8 mouse cellular contexts compared by ENCODE assay signal in the genomic region with DNA sequence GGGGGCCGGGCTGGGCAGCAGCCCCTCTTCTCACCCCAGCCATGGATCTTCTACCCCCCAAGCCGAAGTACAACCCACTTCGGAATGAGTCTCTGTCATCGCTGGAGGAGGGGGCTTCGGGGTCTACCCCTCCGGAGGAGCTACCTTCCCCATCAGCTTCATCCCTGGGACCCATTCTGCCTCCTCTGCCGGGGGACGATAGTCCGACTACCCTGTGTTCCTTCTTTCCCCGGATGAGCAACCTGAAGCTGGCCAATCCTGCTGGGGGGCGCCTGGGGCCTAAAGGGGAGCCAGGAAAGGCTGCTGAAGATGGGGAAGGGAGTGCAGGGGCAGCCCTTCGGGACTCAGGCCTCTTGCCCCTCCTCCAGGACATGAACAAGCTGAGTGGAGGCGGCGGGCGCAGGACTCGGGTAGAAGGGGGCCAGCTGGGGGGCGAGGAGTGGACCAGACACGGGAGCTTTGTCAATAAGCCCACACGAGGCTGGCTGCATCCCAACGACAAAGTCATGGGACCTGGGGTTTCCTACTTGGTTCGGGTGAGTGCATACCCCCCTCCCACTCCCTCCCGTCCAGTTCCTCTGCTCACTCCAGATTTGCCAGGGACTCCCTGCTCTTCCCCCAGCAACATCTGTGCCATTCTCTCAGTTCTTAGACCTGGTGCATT. TPM values are rescaled to one million over a fixed set of nuclear protein-coding genes. Genes with fewer than 3 reads are reported as not detected.
DNase-seq lines count a peak whose midpoint lies in the region; ATAC-seq and TF ChIP-seq lines count a peak whose summit lies in the region.

No protein-coding gene starts in this region.

- no peak for ATAC-seq in embryonic facial prominence, embryonic 12.5 days (ENCODE audit: insufficient number of reproducible peaks, insufficient read depth, low FRiP score, low TSS enrichment)
- no peak for ATAC-seq in hindbrain, embryonic 14.5 days (ENCODE audit: low FRiP score)
- no peak for ATAC-seq in lung, embryonic 16.5 days (ENCODE audit: low read depth)
- ATAC-seq in monocyte, adult 5-6 weeks (replicated peaks; ENCODE audit: insufficient number of reproducible peaks, low FRiP score, low TSS enrichment, poor library complexity, severe bottlenecking), result no peak

- 8% methylated on average over 22 of the region's 22 CpGs for WGBS in embryonic facial prominence, embryonic 12.5 days
- 11% methylated on average over 21 of the region's 22 CpGs for WGBS in hindbrain, embryonic 14.5 days
- 7% methylated on average over 19 of the region's 22 CpGs for WGBS in lung, embryonic 16.5 days

- no peaks in the 10 kb centered on the region for H3K27me3 ChIP-seq in embryonic facial prominence, embryonic 12.5 days
- no peaks in the 10 kb centered on the region for H3K27me3 ChIP-seq in hindbrain, embryonic 14.5 days (ENCODE audit: control insufficient read depth, insufficient read depth, low read length)
- H3K27me3 ChIP-seq in lung, embryonic 16.5 days (ENCODE audit: control insufficient read depth, insufficient read depth, low read depth, low read length), result no peaks in the 10 kb centered on the region

- TF ChIP-seq CTCF in layer of hippocampus, adult 2 months (conservative IDR thresholded peaks at IDR 0.05), result no peak

- peak overlapping the region; percentile 77 for H3K9ac ChIP-seq in embryonic facial prominence, embryonic 12.5 days
- peak overlapping the region; percentile 57 for H3K9ac ChIP-seq in hindbrain, embryonic 14.5 days
- peak overlapping the region; percentile 81 for H3K9ac ChIP-seq in lung, embryonic 16.5 days (ENCODE audit: low read length)

- no peaks in the 10 kb centered on the region for H3K9me3 ChIP-seq in embryonic facial prominence, embryonic 12.5 days
- no peaks in the 10 kb centered on the region for H3K9me3 ChIP-seq in hindbrain, embryonic 14.5 days (ENCODE audit: control insufficient read depth, low read length)
- H3K9me3 ChIP-seq in lung, embryonic 16.5 days (ENCODE audit: control insufficient read depth, low read length), result no peaks in the 10 kb centered on the region

- peaks cover 32% of the 10 kb centered on the region for H3K36me3 ChIP-seq in embryonic facial prominence, embryonic 12.5 days
- H3K36me3 ChIP-seq in hindbrain, embryonic 14.5 days (replicated peaks; ENCODE audit: control insufficient read depth, insufficient read depth), result peaks cover 14% of the 10 kb centered on the region
- peaks cover 23% of the 10 kb centered on the region; the same call in 1 of the 2 replicates for H3K36me3 ChIP-seq in lung, embryonic 16.5 days (ENCODE audit: control insufficient read depth, insufficient read depth, low read length)

- H3K4me3 ChIP-seq in layer of hippocampus, adult 2 months, result peak overlapping the region; percentile 53
- H3K4me3 ChIP-seq in embryonic facial prominence, embryonic 12.5 days, result peak overlapping the region; percentile 46
- H3K4me3 ChIP-seq in hindbrain, embryonic 14.5 days (replicated peaks; ENCODE audit: low read length), result peak overlapping the region; percentile 27
- H3K4me3 ChIP-seq in lung, embryonic 16.5 days (ENCODE audit: low read length), result peak overlapping the region; percentile 78

- H3K27ac ChIP-seq in layer of hippocampus, adult 2 months, result peak overlapping the region; percentile 68
- H3K27ac ChIP-seq in embryonic facial prominence, embryonic 12.5 days, result peak overlapping the region; percentile 79
- peak overlapping the region; percentile 16; the same call in 1 of the 2 replicates for H3K27ac ChIP-seq in hindbrain, embryonic 14.5 days
- H3K27ac ChIP-seq in lung, embryonic 16.5 days (ENCODE audit: low read length), result peak overlapping the region; percentile 99

- DNase-seq in layer of hippocampus, adult 2 months (ENCODE audit: low spot score in 2 of 2), result no peak
- DNase-seq in layer of hippocampus, adult 9-10 months (ENCODE audit: low spot score), result no peak
- no peak for DNase-seq in hindbrain, embryonic 14.5 days (ENCODE audit: low spot score)
- DNase-seq in yolk sac, embryonic 10.5 days (ENCODE audit: low spot score), result peak; percentile 22
- no peak for DNase-seq in frontal cortex, postnatal 25 days (ENCODE audit: low spot score in 2 of 2)

- H3K4me2 ChIP-seq in embryonic facial prominence, embryonic 12.5 days (replicated peaks), result peak overlapping the region; percentile 79
- peak overlapping the region; percentile 56 for H3K4me2 ChIP-seq in hindbrain, embryonic 14.5 days (replicated peaks)
- peak overlapping the region; percentile 94 for H3K4me2 ChIP-seq in lung, embryonic 16.5 days (ENCODE audit: low read depth, low read length)

- H3K4me1 ChIP-seq in embryonic facial prominence, embryonic 12.5 days, result peaks cover 32% of the 10 kb centered on the region
- peaks cover 29% of the 10 kb centered on the region for H3K4me1 ChIP-seq in hindbrain, embryonic 14.5 days (replicated peaks; ENCODE audit: control insufficient read depth, insufficient read depth, low read length)
- H3K4me1 ChIP-seq in lung, embryonic 16.5 days (replicated peaks; ENCODE audit: control insufficient read depth, insufficient read depth, low read length), result peaks cover 26% of the 10 kb centered on the region

RNA-seq across cellular contexts. Expression of a gene that starts 3.7 kb away (rescaled TPM):
- 10 to 100 TPM; 12.2 to 14.3 TPM for total RNA-seq in layer of hippocampus, adult 2 months (2021)
- 94.5 and 97.5 TPM in 2 replicates for polyA plus RNA-seq in embryonic facial prominence, embryonic 12.5 days (2016; fragmentation: Nextera tagmentation; extraction: Ambion mirVana)
- 12.1 and 13.9 TPM in 2 replicates for polyA plus RNA-seq in hindbrain, embryonic 14.5 days (2014; fragmentation: Nextera tagmentation; extraction: Ambion mirVana)
- polyA plus RNA-seq in lung, embryonic 16.5 days (2015; fragmentation: Nextera tagmentation; extraction: Ambion mirVana), result 110 and 114 TPM in 2 replicates
- 48.9 to 65.4 TPM (median 58.4 TPM) in 3 replicates for total RNA-seq in monocyte, adult 5-6 weeks (2017)

RNA-seq across cellular contexts. Expression of a gene that starts 3.8 kb away (rescaled TPM):
- total RNA-seq in layer of hippocampus, adult 2 months (2021), result 1 to 10 TPM; 1.4 to 2.7 TPM
- 480 and 499 TPM in 2 replicates for polyA plus RNA-seq in embryonic facial prominence, embryonic 12.5 days (2016; fragmentation: Nextera tagmentation; extraction: Ambion mirVana)
- 94.0 and 99.4 TPM in 2 replicates for polyA plus RNA-seq in hindbrain, embryonic 14.5 days (2014; fragmentation: Nextera tagmentation; extraction: Ambion mirVana)
- 490 and 518 TPM in 2 replicates for polyA plus RNA-seq in lung, embryonic 16.5 days (2015; fragmentation: Nextera tagmentation; extraction: Ambion mirVana)
- 7.5 to 10.2 TPM (median 8.1 TPM) in 3 replicates for total RNA-seq in monocyte, adult 5-6 weeks (2017)

RNA-seq across cellular contexts. Expression of a gene that starts 8.1 kb away (rescaled TPM):
- 10 to 100 TPM; 55.5 to 61.9 TPM for total RNA-seq in layer of hippocampus, adult 2 months (2021)
- polyA plus RNA-seq in embryonic facial prominence, embryonic 12.5 days (2016; fragmentation: Nextera tagmentation; extraction: Ambion mirVana), result 67.3 and 67.9 TPM in 2 replicates
- polyA plus RNA-seq in hindbrain, embryonic 14.5 days (2014; fragmentation: Nextera tagmentation; extraction: Ambion mirVana), result 47.1 and 50.6 TPM in 2 replicates
- 31.5 and 33.3 TPM in 2 replicates for polyA plus RNA-seq in lung, embryonic 16.5 days (2015; fragmentation: Nextera tagmentation; extraction: Ambion mirVana)
- total RNA-seq in monocyte, adult 5-6 weeks (2017), result 11.0 to 18.5 TPM (median 17.6 TPM) in 3 replicates

RNA-seq across cellular contexts. Expression of a gene that starts 10.3 kb away (rescaled TPM):
- 10 to 100 TPM; 37.2 to 39.8 TPM for total RNA-seq in layer of hippocampus, adult 2 months (2021)
- 30.3 TPM in 2 replicates for polyA plus RNA-seq in embryonic facial prominence, embryonic 12.5 days (2016; fragmentation: Nextera tagmentation; extraction: Ambion mirVana)
- 30.8 and 33.4 TPM in 2 replicates for polyA plus RNA-seq in hindbrain, embryonic 14.5 days (2014; fragmentation: Nextera tagmentation; extraction: Ambion mirVana)
- 24.0 and 26.9 TPM in 2 replicates for polyA plus RNA-seq in lung, embryonic 16.5 days (2015; fragmentation: Nextera tagmentation; extraction: Ambion mirVana)
- total RNA-seq in monocyte, adult 5-6 weeks (2017), result 16.5 to 22.8 TPM (median 22.4 TPM) in 3 replicates

RNA-seq across cellular contexts. Expression of a gene that starts 14.6 kb away (rescaled TPM):
- total RNA-seq in layer of hippocampus, adult 2 months (2021), result 10 to 100 TPM; 38.9 to 41.8 TPM
- 29.8 and 30.1 TPM in 2 replicates for polyA plus RNA-seq in embryonic facial prominence, embryonic 12.5 days (2016; fragmentation: Nextera tagmentation; extraction: Ambion mirVana)
- polyA plus RNA-seq in hindbrain, embryonic 14.5 days (2014; fragmentation: Nextera tagmentation; extraction: Ambion mirVana), result 9.8 and 12.8 TPM in 2 replicates
- polyA plus RNA-seq in lung, embryonic 16.5 days (2015; fragmentation: Nextera tagmentation; extraction: Ambion mirVana), result 35.8 and 38.3 TPM in 2 replicates
- 149 to 190 TPM (median 158 TPM) in 3 replicates for total RNA-seq in monocyte, adult 5-6 weeks (2017)

Comparison
In these comparisons a context has a peak if more than half of its experiments do, and no peak if none do; other contexts are left out.
1. H3K27ac ChIP-seq: peak in every context shown above with its lines; median percentile 99 in lung, embryonic 16.5 days; 79 in embryonic facial prominence, embryonic 12.5 days; 68 in layer of hippocampus, adult 2 months; 16 in hindbrain, embryonic 14.5 days.
2. H3K4me3 ChIP-seq: peak in every context shown above with its lines; median percentile 78 in lung, embryonic 16.5 days; 53 in layer of hippocampus, adult 2 months; 46 in embryonic facial prominence, embryonic 12.5 days; 27 in hindbrain, embryonic 14.5 days.